Mouse (Mus musculus) testis, adult 2 months (tissue): ENCODE measurements around the gene Kcnmb2.

Experiments
- CTCF ChIP-seq: fragments of 200-500 bp; IDR thresholded peaks from 2 replicates; pipeline ENCODE4 v1.5.1; 2012; ENCODE audit warnings: low read depth, mild to moderate bottlenecking, inconsistent platforms, low read length, moderate library complexity; ENCODE audit not compliant: control insufficient read depth, insufficient read depth, insufficient replicate concordance
- POLR2A ChIP-seq: fragments of 200-500 bp; IDR thresholded peaks from 2 replicates; pipeline ENCODE4 v1.6.1; 2012; ENCODE audit warnings: low read depth, mild to moderate bottlenecking, inconsistent platforms, low read length, moderate library complexity; ENCODE audit not compliant: control insufficient read depth

DNA sequence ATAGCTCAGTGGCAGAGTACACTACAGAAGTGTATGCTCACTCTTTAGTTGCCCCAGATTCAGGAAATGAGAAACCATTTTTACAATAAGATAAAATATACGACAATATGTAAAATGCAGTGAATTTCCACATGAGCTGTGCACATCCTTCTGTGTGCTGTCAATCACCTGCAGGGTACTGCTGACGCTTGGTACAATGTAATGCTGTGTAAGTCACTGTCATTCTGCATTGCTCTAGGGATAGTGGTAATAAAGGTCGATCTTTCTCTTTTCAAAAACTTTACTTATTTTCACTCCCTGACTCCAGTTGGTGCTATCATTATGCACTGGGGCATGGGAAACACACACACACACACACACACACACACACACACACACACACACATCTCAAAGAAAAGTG lies 146.5 kb downstream of the Kcnmb2 start:
- TF ChIP-seq POLR2A (no peak), CTCF (no peak)
